Mouse (Mus musculus) heart, embryonic 12.5 days (tissue): Measurements from ENCODE around the gene Psma6. TPM values are rescaled to one million over a fixed set of nuclear protein-coding genes. Genes with fewer than 3 reads are reported as not detected.
A peak's percentile ranks its signal among the peaks of the same experiment; 100 is the strongest.
"Not testable (repeated sequence)": the region's sequence is repeated elsewhere in the genome, so short reads cannot be mapped to it uniquely, and the experiment has no call there.

ENCODE experiments used
- ATAC-seq: fragments of 200-750 bp; cut with Nextera tagmentation; 2 replicates; pipeline ENCODE4 v1.8.0; 2017; ENCODE audit warnings: moderate TSS enrichment, moderate library complexity; ENCODE audit not compliant: insufficient number of reproducible peaks, low FRiP score
- H3K27ac ChIP-seq: fragments of 300-500 bp; sonication (generic); 2 replicates; pipeline ENCODE4 v1.5.1; 2016; ENCODE audit warnings: mild to moderate bottlenecking, moderate library complexity; ENCODE audit not compliant: poor library complexity, severe bottlenecking
- H3K27me3 ChIP-seq: fragments of 300-500 bp; sonication (generic); replicated peaks from 2 replicates; pipeline ENCODE4 v1.6.1; 2016; ENCODE audit warnings: mild to moderate bottlenecking, moderate library complexity
- H3K36me3 ChIP-seq: fragments of 300-500 bp; sonication (generic); 2 replicates; pipeline ENCODE4 v1.6.1; 2016; ENCODE audit warnings: mild to moderate bottlenecking, moderate library complexity
- H3K4me1 ChIP-seq: fragments of 300-500 bp; sonication (generic); replicated peaks from 2 replicates; pipeline ENCODE4 v1.6.1; 2016; ENCODE audit warnings: mild to moderate bottlenecking
- H3K4me2 ChIP-seq: fragments of 300-500 bp; sonication (generic); 2 replicates; pipeline ENCODE4 v1.6.1; 2016; ENCODE audit warnings: mild to moderate bottlenecking, moderate library complexity
- H3K4me3 ChIP-seq: fragments of 300-500 bp; sonication (generic); 2 replicates; pipeline ENCODE4 v1.5.1; 2016; ENCODE audit warnings: mild to moderate bottlenecking
- H3K9ac ChIP-seq: fragments of 300-500 bp; sonication (generic); 2 replicates; pipeline ENCODE4 v1.6.1; 2016; ENCODE audit warnings: mild to moderate bottlenecking, moderate library complexity
- H3K9me3 ChIP-seq: fragments of 300-500 bp; sonication (generic); replicated peaks from 2 replicates; pipeline ENCODE4 v1.6.1; 2016; ENCODE audit warnings: mild to moderate bottlenecking, moderate library complexity
- WGBS: fragments of 180-500 bp; shearing (Covaris S2); methylation state at CpG from one replicate; pipeline ENCODE4 v1.1.7; 2016; 5-methylcytosine and 5-hydroxymethylcytosine counted together
- polyA plus RNA-seq: library from polyadenylated mRNA; unstranded; fragments of >200 nt; fragmentation: Nextera tagmentation; extraction: Ambion mirVana; gene quantifications from 2 replicates; pipeline ENCODE4 v1.2.1, GENCODE M21; 2016

Gene Psma6
- polyA plus RNA-seq, result 298 and 308 TPM in 2 replicates

GRCm38 (mm10) chr12:55384023-55384749 is at the start of gene Psma6:
Gene Psma6 (plus strand): TSS chr12:55384222.
- H3K36me3 ChIP-seq, result peaks cover 5% of the 10 kb centered on the region
- no peak for ATAC-seq
- H3K27me3 ChIP-seq, result no peaks in the 10 kb centered on the region
- WGBS, result 71% methylated on average over 10 of the region's 10 CpGs
- no peaks in the 10 kb centered on the region for H3K9me3 ChIP-seq
- no peak within 1 kb of the TSS for H3K9ac ChIP-seq
- no peak within 1 kb of the TSS for H3K27ac ChIP-seq
- H3K4me1 ChIP-seq, result peaks cover 18% of the 10 kb centered on the region
- H3K4me2 ChIP-seq, result no peak within 1 kb of the TSS
- H3K4me3 ChIP-seq, result no peak within 1 kb of the TSS

DNA sequence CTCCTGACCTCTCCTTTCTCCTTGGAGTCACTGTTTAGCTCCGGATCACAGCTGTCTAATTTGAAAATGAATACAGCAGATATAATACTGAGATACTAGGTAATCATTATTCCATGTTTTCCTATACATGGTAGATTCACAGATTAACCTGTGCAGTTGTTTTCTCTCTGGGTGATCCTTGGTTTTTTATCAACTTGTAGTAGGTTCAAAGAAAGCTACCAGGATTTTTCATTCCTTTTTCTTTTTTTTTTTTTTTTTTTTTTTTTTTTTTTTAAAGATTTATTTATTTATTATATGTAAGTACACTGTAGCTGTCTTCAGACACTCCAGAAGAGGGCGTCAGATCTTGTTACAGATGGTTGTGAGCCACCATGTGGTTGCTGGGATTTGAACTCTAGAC is 45.5 kb upstream of the Psma6 start:
- not testable (repeated sequence) for H3K4me2 ChIP-seq, H3K27me3 ChIP-seq, H3K4me3 ChIP-seq, H3K27ac ChIP-seq, H3K4me1 ChIP-seq, H3K36me3 ChIP-seq, H3K9ac ChIP-seq, H3K9me3 ChIP-seq, ATAC-seq
- whole genome bisulfite sequencing, result 89% methylated on average over 1 of the region's 2 CpGs

DNA sequence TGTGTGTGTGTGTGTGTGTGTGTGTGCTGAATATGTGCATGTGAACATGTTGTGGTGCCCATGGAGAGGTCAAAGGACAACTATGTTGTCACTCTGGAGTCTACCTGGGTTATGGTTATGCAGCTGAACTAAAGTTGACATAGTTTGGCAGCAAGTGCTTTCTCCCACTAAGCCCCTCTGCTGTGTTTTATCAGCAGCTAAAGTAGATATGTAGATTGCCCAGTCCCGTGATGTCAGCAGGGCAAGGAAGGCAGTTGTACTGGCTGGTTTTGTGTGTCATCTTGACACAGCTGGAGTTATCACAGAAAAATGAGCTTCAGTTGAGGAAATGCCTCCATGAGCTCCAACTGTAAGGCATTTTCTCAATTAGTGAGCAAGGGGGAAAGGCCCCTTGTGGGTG is 41.0 kb upstream of the Psma6 start:
- ATAC-seq, H3K4me2 ChIP-seq, H3K9ac ChIP-seq, H3K4me3 ChIP-seq, H3K36me3 ChIP-seq, H3K9me3 ChIP-seq, H3K27me3 ChIP-seq: not testable (repeated sequence)
- WGBS, result 13% methylated on average over 1 of the region's 1 CpGs
- H3K27ac ChIP-seq, result peak overlapping the region; percentile 74
- peaks cover 13% of the 10 kb centered on the region for H3K4me1 ChIP-seq

DNA sequence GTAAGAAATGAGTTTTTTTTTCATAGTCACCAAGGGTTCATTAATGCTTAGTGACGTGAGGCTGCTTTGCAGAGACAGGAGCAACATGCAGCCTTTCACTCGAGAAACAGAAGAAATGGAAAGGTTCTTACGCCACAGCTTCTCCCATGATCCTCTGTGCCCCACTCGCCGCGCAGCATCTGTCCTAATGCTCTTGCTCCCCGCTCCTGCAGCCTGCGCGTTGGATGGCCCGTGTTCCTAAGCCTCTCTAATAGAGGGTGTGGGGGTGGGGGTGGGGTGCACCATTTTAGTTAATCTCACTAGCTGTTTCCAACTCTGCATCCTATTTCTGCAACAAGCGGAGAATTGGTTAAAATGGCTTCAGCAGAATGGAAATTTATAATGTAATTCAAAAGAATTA is 40.0 kb upstream of the Psma6 start:
- H3K4me2 ChIP-seq, result no peak overlapping the region
- H3K27me3 ChIP-seq, result no peaks in the 10 kb centered on the region
- peaks cover 13% of the 10 kb centered on the region for H3K4me1 ChIP-seq
- no peak overlapping the region for H3K9ac ChIP-seq
- peak overlapping the region; percentile 68 for H3K27ac ChIP-seq
- no peak overlapping the region for H3K4me3 ChIP-seq
- H3K36me3 ChIP-seq, result no peaks in the 10 kb centered on the region
- no peaks in the 10 kb centered on the region for H3K9me3 ChIP-seq
- WGBS, result 75% methylated on average over 11 of the region's 11 CpGs
- no peak for ATAC-seq

DNA sequence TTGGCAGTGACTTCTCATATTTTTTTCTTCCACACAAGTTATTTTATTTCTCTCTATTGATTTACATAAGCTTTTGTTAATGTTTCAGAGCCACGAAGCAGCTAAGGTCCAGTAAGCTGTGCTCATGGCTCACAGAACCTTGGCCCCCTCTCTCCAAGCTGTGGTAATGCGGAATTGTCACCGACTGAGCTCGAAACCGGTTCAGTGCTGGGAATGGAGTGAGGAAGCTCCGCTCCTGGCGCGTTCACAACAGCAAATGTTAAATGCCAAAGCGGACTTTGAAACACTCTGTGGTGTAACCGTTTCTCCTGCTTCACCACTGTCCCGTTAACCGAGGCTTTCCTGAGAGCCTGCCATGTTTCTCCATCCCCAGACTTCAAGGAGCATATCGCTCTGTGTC is 39.4 kb upstream of the Psma6 start:
- Histone ChIP-seq H3K9ac (no peak overlapping the region), H3K4me1 (peaks cover 13% of the 10 kb centered on the region), H3K4me2 (0 out of 2 replicates have a peak overlapping the region, but pooled peaks have one; percentile 8), H3K4me3 (no peak overlapping the region), H3K27me3 (no peaks in the 10 kb centered on the region), H3K36me3 (no peaks in the 10 kb centered on the region), H3K27ac (peak overlapping the region; percentile 68), H3K9me3 (no peaks in the 10 kb centered on the region)
- WGBS, result 73% methylated on average over 13 of the region's 13 CpGs
- ATAC-seq, result no peak

DNA sequence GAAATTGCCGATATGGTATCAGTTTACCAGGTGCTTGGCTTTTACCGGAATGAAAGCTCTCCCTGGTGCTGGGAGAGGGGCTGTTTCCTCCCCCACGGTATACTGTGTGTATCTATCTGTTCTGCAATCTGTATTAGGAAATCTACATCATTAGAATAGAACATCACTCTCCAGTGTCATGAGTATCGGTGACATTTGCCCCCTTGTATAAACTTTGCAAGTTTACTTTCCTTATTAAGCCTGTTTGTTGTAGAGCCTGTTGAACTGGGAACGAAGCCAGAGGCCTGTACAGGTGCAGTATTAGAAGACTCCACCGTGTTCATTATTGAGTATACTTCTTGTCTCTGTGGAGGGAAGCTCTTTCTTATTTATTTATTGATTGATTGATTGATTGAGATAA is 30.6 kb upstream of the Psma6 start:
- Histone ChIP-seq H3K4me2 (no peak overlapping the region), H3K27ac (no peak overlapping the region), H3K9ac (no peak overlapping the region)

GRCm38 (mm10) chr12:55354904-55355303 is 29.1 kb upstream of the Psma6 start:
- Histone ChIP-seq H3K27ac (no peak overlapping the region), H3K4me3 (no peak overlapping the region), H3K9me3 (no peaks in the 10 kb centered on the region), H3K36me3 (no peaks in the 10 kb centered on the region), H3K27me3 (no peaks in the 10 kb centered on the region), H3K4me1 (no peaks in the 10 kb centered on the region), H3K4me2 (no peak overlapping the region), H3K9ac (no peak overlapping the region)
- ATAC-seq, result no peak; the same call in 1 of the 2 replicates
- 57% methylated on average over 4 of the region's 4 CpGs for WGBS

More for the DNA sequence above, 30.6 kb upstream of the Psma6 start:
- WGBS, result 76% methylated on average over 6 of the region's 6 CpGs
- no peak for ATAC-seq
- no peaks in the 10 kb centered on the region for H3K27me3 ChIP-seq
- no peak overlapping the region for H3K4me3 ChIP-seq
- no peaks in the 10 kb centered on the region for H3K4me1 ChIP-seq
- no peaks in the 10 kb centered on the region for H3K9me3 ChIP-seq
- H3K36me3 ChIP-seq, result no peaks in the 10 kb centered on the region

- no peak overlapping the region for H3K4me3 ChIP-seq
- ATAC-seq, result no peak
These were observed 26.7 kb upstream of the Psma6 start for GRCm38 (mm10) chr12:55357303-55357702.

GRCm38 (mm10) chr12:55360929-55361328 is 23.1 kb upstream of the Psma6 start:
- no peaks in the 10 kb centered on the region for H3K4me1 ChIP-seq
- no peak overlapping the region for H3K4me3 ChIP-seq
- no peak overlapping the region for H3K27ac ChIP-seq
- H3K9ac ChIP-seq, result no peak overlapping the region
- H3K27me3 ChIP-seq, result no peaks in the 10 kb centered on the region
- H3K4me2 ChIP-seq, result no peak overlapping the region
- no peaks in the 10 kb centered on the region for H3K9me3 ChIP-seq
- H3K36me3 ChIP-seq, result no peaks in the 10 kb centered on the region
- no peak for ATAC-seq
- 74% methylated on average over 5 of the region's 5 CpGs for WGBS

More at GRCm38 (mm10) chr12:55357303-55357702, 26.7 kb upstream of the Psma6 start:
- no peak overlapping the region for H3K27ac ChIP-seq
- H3K9me3 ChIP-seq, result no peaks in the 10 kb centered on the region
- no peak overlapping the region for H3K9ac ChIP-seq
- H3K36me3 ChIP-seq, result no peaks in the 10 kb centered on the region
- no peaks in the 10 kb centered on the region for H3K4me1 ChIP-seq
- WGBS, result 35% methylated on average over 1 of the region's 1 CpGs
- H3K4me2 ChIP-seq, result no peak overlapping the region
- no peaks in the 10 kb centered on the region for H3K27me3 ChIP-seq

DNA sequence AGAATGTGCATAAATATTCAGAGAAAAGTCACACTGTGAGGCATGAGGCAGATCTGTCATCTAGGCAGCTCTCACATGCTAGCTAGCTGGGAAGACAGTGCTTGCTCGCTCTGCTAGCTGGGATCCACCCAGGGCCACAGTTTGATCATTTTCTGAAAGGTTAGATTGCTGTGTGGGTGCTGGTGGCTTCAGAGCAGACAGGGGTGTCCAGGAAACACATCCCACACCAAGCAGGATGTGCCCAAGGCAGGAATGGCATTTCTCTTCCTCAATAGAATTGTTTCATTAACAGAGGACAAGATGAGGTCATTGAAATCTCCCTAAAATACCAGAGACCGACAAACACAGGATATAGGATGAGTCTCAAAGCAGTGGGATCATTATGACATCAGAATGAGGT is 18.9 kb upstream of the Psma6 start:
- H3K4me3 ChIP-seq, result no peak overlapping the region
- WGBS, result 54% methylated on average over 2 of the region's 2 CpGs
- no peaks in the 10 kb centered on the region for H3K9me3 ChIP-seq
- H3K9ac ChIP-seq, result no peak overlapping the region
- no peaks in the 10 kb centered on the region for H3K4me1 ChIP-seq
- no peaks in the 10 kb centered on the region for H3K27me3 ChIP-seq
- ATAC-seq, result no peak
- no peak overlapping the region for H3K4me2 ChIP-seq
- no peak overlapping the region for H3K27ac ChIP-seq
- H3K36me3 ChIP-seq, result no peaks in the 10 kb centered on the region

- Histone ChIP-seq H3K4me2 (no peak overlapping the region), H3K9me3 (no peaks in the 10 kb centered on the region), H3K27ac (no peak overlapping the region), H3K4me3 (no peak overlapping the region), H3K36me3 (0 out of 2 replicates have a peak, but pooled peaks cover 5% of the 10 kb centered on the region), H3K9ac (no peak overlapping the region), H3K4me1 (no peaks in the 10 kb centered on the region), H3K27me3 (no peaks in the 10 kb centered on the region)
- ATAC-seq, result no peak
- 79% methylated on average over 3 of the region's 3 CpGs for WGBS
These were observed 11.5 kb upstream of the Psma6 start for GRCm38 (mm10) chr12:55372424-55373055.
